Mouse (Mus musculus) midbrain, embryonic 13.5 days (tissue): ENCODE data around the gene Nsun7. TPM values are rescaled to one million over a fixed set of nuclear protein-coding genes. Genes with fewer than 3 reads are reported as not detected.

Experiments used
- ATAC-seq: fragments of 200-750 bp; cut with Nextera tagmentation; 2 replicates; pipeline ENCODE4 v1.8.0; 2017; ENCODE audit warnings: mild to moderate bottlenecking, moderate TSS enrichment, moderate library complexity
- H3K27ac ChIP-seq: fragments of 300-500 bp; sonication (generic); 2 replicates; pipeline ENCODE4 v1.5.1; 2015; ENCODE audit warnings: inconsistent platforms, mild to moderate bottlenecking, moderate library complexity
- H3K27me3 ChIP-seq: fragments of 300-500 bp; sonication (generic); 2 replicates; pipeline ENCODE4 v1.6.1; 2015; ENCODE audit warnings: mild to moderate bottlenecking, inconsistent platforms
- H3K36me3 ChIP-seq: fragments of 300-500 bp; sonication (generic); 2 replicates; pipeline ENCODE4 v1.6.1; 2015; ENCODE audit warnings: mild to moderate bottlenecking, inconsistent platforms
- H3K4me1 ChIP-seq: fragments of 300-500 bp; sonication (generic); replicated peaks from 2 replicates; pipeline ENCODE4 v1.6.1; 2015; ENCODE audit warnings: inconsistent platforms
- H3K4me2 ChIP-seq: fragments of 300-500 bp; sonication (generic); replicated peaks from 2 replicates; pipeline ENCODE4 v1.6.1; 2015; ENCODE audit warnings: moderate library complexity, mild to moderate bottlenecking, inconsistent platforms
- H3K4me3 ChIP-seq: fragments of 300-500 bp; sonication (generic); replicated peaks from 2 replicates; pipeline ENCODE4 v1.5.1; 2015; ENCODE audit warnings: mild to moderate bottlenecking, inconsistent platforms
- H3K9ac ChIP-seq: fragments of 300-500 bp; sonication (generic); replicated peaks from 2 replicates; pipeline ENCODE4 v1.6.1; 2015; ENCODE audit warnings: mild to moderate bottlenecking, inconsistent platforms
- H3K9me3 ChIP-seq: fragments of 300-500 bp; sonication (generic); 2 replicates; pipeline ENCODE4 v1.6.1; 2016; ENCODE audit warnings: mild to moderate bottlenecking, inconsistent platforms
- whole genome bisulfite sequencing: fragments of 180-500 bp; shearing (Covaris S2); methylation state at CpG from one replicate; pipeline ENCODE4 v1.1.7; 2015; 5-methylcytosine and 5-hydroxymethylcytosine counted together
- polyA plus RNA-seq: library from polyadenylated mRNA; unstranded; fragments of >200 nt; fragmentation: Nextera tagmentation; extraction: Ambion mirVana; gene quantifications from 2 replicates; pipeline ENCODE4 v1.2.1, GENCODE M21; 2015

Gene Nsun7
- polyA plus RNA-seq, 1 experiment from 2014 or later: 1.7 TPM

DNA sequence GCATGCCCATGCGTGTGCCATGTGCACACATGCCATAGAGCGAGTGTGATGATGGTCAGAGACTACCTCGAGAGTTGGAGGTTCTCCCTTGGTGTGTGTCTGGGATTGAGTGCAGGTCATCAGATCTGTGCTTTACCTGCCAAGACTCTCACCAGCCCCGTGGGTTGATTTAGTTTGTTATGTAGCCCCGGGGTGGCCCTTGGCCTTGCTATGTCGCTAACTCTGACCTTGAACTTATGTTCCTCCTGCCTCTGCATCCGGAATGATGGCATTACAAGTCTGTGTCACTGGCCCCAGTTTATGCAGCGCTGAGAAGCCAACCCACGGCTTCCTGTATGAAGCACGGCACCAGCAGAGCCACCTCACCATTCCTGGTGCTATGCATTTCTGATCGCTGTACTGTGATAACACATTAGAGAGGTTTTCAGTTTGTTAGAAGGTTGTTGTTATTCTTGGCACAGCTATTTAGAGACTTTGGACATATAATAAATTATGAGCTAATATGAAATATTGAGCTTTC, 34.5 kb downstream of the Nsun7 start:
- no peaks in the 10 kb centered on the region for H3K4me1 ChIP-seq
- 93% methylated on average over 11 of the region's 11 CpGs for WGBS

DNA sequence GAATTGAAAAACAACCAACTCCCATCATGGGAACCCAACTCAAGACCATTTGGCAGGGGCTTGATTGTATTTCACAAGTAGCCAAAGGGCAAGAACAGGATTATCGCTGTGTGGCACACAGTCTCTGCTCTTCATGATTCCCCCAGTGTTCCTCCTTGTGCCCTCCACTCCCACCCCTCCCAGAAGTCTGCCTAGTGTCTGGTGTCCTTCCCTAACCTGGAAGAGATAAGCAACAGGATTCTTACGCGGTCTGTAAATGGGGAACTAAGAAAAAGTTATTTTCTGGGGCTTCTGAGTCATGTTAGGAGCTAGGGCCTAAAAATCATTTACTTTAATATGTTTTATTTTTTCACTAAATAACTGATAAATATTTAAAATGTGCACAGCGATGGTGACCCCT, 35.3 kb downstream of the Nsun7 start:
- no peak overlapping the region for H3K27ac ChIP-seq
- H3K9ac ChIP-seq: no peak overlapping the region
- WGBS: 95% methylated on average over 4 of the region's 4 CpGs
- H3K36me3 ChIP-seq: peaks cover 9% of the 10 kb centered on the region; the same call in 1 of the 2 replicates
- no peaks in the 10 kb centered on the region for H3K4me1 ChIP-seq
- no peaks in the 10 kb centered on the region for H3K9me3 ChIP-seq
- H3K27me3 ChIP-seq: no peaks in the 10 kb centered on the region
- no peak overlapping the region for H3K4me2 ChIP-seq
- ATAC-seq: no peak
- H3K4me3 ChIP-seq: no peak overlapping the region

More for the DNA sequence above, 34.5 kb downstream of the Nsun7 start:
- H3K27ac ChIP-seq: no peak overlapping the region
- no peak overlapping the region for H3K4me3 ChIP-seq
- H3K9me3 ChIP-seq: no peaks in the 10 kb centered on the region
- H3K4me2 ChIP-seq: no peak overlapping the region
- H3K27me3 ChIP-seq: no peaks in the 10 kb centered on the region
- H3K9ac ChIP-seq: no peak overlapping the region
- ATAC-seq: no peak
- H3K36me3 ChIP-seq: peaks cover 9% of the 10 kb centered on the region; the same call in 1 of the 2 replicates

DNA sequence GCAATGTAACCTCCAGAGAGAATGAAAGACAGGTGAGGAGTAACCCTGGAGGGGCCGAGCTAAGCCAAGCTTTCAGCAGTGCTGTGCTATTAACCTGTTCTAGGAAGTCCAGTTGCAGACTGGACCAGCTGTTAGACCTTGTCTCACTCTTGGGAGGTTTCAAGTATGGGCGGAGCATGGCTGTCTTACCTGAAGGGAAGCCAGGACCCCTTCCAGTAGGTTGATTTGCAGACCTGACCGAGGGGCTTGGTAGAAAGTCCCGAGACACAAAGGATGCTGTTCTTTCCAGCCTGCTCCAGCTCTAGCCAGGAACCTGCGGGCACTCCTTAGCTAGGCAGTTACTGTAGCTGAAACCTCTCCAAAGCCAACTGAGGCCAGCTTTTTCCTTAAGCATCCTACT, 36.4 kb downstream of the Nsun7 start:
- Histone ChIP-seq H3K4me1 (no peaks in the 10 kb centered on the region), H3K9me3 (no peaks in the 10 kb centered on the region), H3K4me3 (no peak overlapping the region), H3K27me3 (no peaks in the 10 kb centered on the region), H3K27ac (no peak overlapping the region), H3K36me3 (peaks cover 15% of the 10 kb centered on the region), H3K9ac (no peak overlapping the region), H3K4me2 (no peak overlapping the region)
- no peak for ATAC-seq
- WGBS: 94% methylated on average over 5 of the region's 5 CpGs

- Histone ChIP-seq H3K27me3 (no peaks in the 10 kb centered on the region), H3K9ac (no peak overlapping the region), H3K4me2 (no peak overlapping the region), H3K4me1 (no peaks in the 10 kb centered on the region), H3K36me3 (peaks cover 28% of the 10 kb centered on the region), H3K27ac (no peak overlapping the region), H3K4me3 (no peak overlapping the region), H3K9me3 (no peaks in the 10 kb centered on the region)
- 95% methylated on average over 6 of the region's 6 CpGs for WGBS
- ATAC-seq: no peak
Measured at GRCm38 (mm10) chr5:66298856-66299255, 39.2 kb downstream of the Nsun7 start.

DNA sequence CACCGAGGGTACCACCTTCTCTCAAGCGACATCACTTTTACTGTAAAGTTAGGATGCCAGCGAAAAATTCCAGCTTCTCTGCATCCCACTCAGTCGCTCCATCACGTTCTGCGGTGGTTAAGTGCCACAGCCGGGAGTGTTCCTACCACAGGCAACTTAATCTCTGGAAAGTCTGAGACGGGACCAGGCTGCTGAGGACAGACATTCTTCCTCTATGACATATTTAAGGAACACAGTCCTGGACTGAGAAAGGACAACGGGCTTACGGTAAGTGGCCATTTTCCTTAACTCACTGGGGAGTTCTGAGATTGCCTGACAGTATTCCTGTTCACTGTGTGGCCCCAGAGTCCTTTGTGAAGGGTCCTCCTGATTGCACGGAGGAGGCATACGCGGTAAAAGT, 40.9 kb downstream of the Nsun7 start:
- H3K4me3 ChIP-seq: no peak overlapping the region
- WGBS: 86% methylated on average over 13 of the region's 13 CpGs

GRCm38 (mm10) chr5:66302085-66302815, 42.6 kb downstream of the Nsun7 start:
- Histone ChIP-seq H3K36me3 (peaks cover 36% of the 10 kb centered on the region), H3K4me1 (no peaks in the 10 kb centered on the region)
- WGBS: 95% methylated on average over 21 of the region's 21 CpGs

More for the DNA sequence above, 40.9 kb downstream of the Nsun7 start:
- Histone ChIP-seq H3K4me2 (no peak overlapping the region), H3K27me3 (no peaks in the 10 kb centered on the region), H3K9me3 (no peaks in the 10 kb centered on the region), H3K27ac (no peak overlapping the region), H3K36me3 (peaks cover 33% of the 10 kb centered on the region), H3K4me1 (no peaks in the 10 kb centered on the region), H3K9ac (no peak overlapping the region)
- ATAC-seq: no peak

GRCm38 (mm10) chr5:66302873-66303272, 43.2 kb downstream of the Nsun7 start:
- no peaks in the 10 kb centered on the region for H3K9me3 ChIP-seq
- H3K4me1 ChIP-seq: no peaks in the 10 kb centered on the region
- no peak overlapping the region for H3K9ac ChIP-seq
- no peak overlapping the region for H3K4me3 ChIP-seq
- peaks cover 37% of the 10 kb centered on the region for H3K36me3 ChIP-seq
- no peaks in the 10 kb centered on the region for H3K27me3 ChIP-seq
- WGBS: 85% methylated on average over 2 of the region's 2 CpGs
- H3K27ac ChIP-seq: no peak overlapping the region
- no peak for ATAC-seq
- no peak overlapping the region for H3K4me2 ChIP-seq

More at GRCm38 (mm10) chr5:66302085-66302815, 42.6 kb downstream of the Nsun7 start:
- Histone ChIP-seq H3K9me3 (no peaks in the 10 kb centered on the region), H3K27me3 (no peaks in the 10 kb centered on the region), H3K27ac (no peak overlapping the region), H3K4me2 (no peak overlapping the region), H3K4me3 (no peak overlapping the region), H3K9ac (no peak overlapping the region)
- no peak for ATAC-seq

DNA sequence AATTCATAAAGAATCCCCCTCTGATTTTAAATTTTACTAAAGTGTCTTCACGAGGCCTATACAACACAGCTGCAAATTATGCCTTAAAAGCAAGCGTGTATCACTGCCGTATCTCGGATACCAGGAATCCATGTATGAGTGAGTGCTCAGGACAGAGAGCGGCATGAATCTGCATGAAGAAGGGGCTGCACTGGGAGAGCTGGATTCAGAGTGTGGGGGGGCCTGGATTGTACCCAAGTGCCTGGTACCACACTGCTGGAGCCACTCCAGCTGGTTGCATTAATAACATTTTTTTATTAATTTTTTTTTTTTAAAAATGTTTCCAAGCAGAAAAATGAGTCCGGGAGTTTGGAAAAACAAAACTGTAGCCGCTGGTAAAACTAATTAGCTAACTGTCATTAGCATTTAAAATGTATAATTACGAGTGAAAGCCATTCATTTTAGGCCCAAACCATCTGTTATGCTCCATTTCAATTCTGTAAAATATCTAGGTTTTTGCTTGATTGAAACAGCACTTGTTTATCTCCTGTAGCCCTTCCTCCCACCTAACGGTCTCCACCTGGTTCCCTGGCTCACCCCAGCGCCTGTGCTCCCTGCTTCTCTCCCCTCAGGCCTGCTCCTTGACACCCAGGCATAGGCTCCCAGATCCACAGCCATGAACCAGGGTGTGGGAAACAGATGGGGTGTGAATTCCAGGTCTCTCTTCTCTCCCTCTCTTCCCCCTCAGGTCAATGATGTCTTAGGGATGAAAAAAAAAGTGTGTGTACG, 44.8 kb downstream of the Nsun7 start:
- WGBS: 83% methylated on average over 11 of the region's 11 CpGs

GRCm38 (mm10) chr5:66305511-66305910, 45.8 kb downstream of the Nsun7 start:
- Histone ChIP-seq H3K27ac (no peak overlapping the region), H3K9me3 (no peaks in the 10 kb centered on the region), H3K4me2 (no peak overlapping the region), H3K9ac (no peak overlapping the region), H3K36me3 (peaks cover 55% of the 10 kb centered on the region), H3K27me3 (no peaks in the 10 kb centered on the region), H3K4me1 (no peaks in the 10 kb centered on the region), H3K4me3 (no peak overlapping the region)
- ATAC-seq: peak; percentile 31; the same call in 1 of the 2 replicates
- WGBS: 91% methylated on average over 8 of the region's 8 CpGs

More for the DNA sequence above, 44.8 kb downstream of the Nsun7 start:
- H3K9ac ChIP-seq: no peak overlapping the region
- no peaks in the 10 kb centered on the region for H3K27me3 ChIP-seq
- ATAC-seq: no peak
- H3K9me3 ChIP-seq: no peaks in the 10 kb centered on the region
- peaks cover 53% of the 10 kb centered on the region for H3K36me3 ChIP-seq
- peak overlapping the region; percentile 41; the same call in 1 of the 2 replicates for H3K27ac ChIP-seq
- no peak overlapping the region for H3K4me2 ChIP-seq
- no peak overlapping the region for H3K4me3 ChIP-seq
- H3K4me1 ChIP-seq: no peaks in the 10 kb centered on the region

DNA sequence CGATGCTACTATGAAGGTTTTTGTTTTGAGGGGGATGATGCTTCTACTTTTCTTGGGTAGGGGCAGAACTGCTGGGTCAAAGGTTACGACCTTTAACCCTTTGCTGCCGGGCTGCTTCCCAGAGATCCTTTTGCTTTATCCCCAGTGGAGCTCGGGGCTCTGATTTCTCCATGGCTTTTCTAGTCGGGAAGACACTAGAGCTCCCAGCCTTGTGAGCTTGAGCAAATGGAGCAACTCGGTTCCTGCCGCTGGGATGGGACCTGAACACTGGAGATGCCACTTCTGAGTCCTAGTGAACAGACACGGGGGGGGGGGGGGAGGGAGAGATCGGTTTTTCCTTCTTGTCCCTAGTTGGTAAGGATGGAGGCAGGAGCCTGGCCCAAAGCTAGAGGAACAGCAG, 50.6 kb downstream of the Nsun7 start:
- Histone ChIP-seq H3K4me1 (no peaks in the 10 kb centered on the region), H3K9me3 (no peaks in the 10 kb centered on the region), H3K9ac (no peak overlapping the region), H3K27ac (no peak overlapping the region), H3K4me2 (no peak overlapping the region), H3K4me3 (no peak overlapping the region), H3K36me3 (peaks cover 56% of the 10 kb centered on the region), H3K27me3 (no peaks in the 10 kb centered on the region)
- no peak for ATAC-seq
- WGBS: 47% methylated on average over 8 of the region's 9 CpGs

DNA sequence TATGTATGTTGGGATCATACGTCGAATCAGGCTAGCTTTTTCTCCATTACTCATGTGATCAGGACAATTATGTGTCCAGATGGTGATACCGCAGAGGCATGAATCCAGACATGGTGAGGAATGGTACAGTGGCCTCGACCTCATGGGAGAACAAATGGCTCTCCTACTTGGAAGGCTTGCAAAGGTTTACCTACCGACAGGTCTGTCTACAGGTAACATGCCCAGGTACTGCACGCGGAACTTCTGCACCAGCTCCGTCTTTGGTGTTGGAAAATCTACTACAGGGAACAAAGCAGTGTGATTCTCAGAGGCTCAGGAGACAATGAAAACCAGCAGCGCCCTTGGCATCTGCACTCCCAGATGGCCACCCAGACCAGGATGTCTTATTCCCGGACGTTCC, 51.1 kb downstream of the Nsun7 start:
- no peak overlapping the region for H3K27ac ChIP-seq
- WGBS: 94% methylated on average over 11 of the region's 11 CpGs
- H3K4me1 ChIP-seq: no peaks in the 10 kb centered on the region
- no peak overlapping the region for H3K4me2 ChIP-seq
- H3K27me3 ChIP-seq: no peaks in the 10 kb centered on the region
- no peak overlapping the region for H3K4me3 ChIP-seq
- H3K9ac ChIP-seq: no peak overlapping the region
- peaks cover 59% of the 10 kb centered on the region for H3K36me3 ChIP-seq
- ATAC-seq: no peak
- no peaks in the 10 kb centered on the region for H3K9me3 ChIP-seq

GRCm38 (mm10) chr5:66315791-66316190, 56.1 kb downstream of the Nsun7 start:
- Histone ChIP-seq H3K4me2 (no peak overlapping the region), H3K4me3 (no peak overlapping the region), H3K9ac (no peak overlapping the region), H3K4me1 (peaks cover 22% of the 10 kb centered on the region), H3K36me3 (peaks cover 26% of the 10 kb centered on the region), H3K9me3 (no peaks in the 10 kb centered on the region), H3K27ac (no peak overlapping the region), H3K27me3 (no peaks in the 10 kb centered on the region)
- WGBS: 90% methylated on average over 5 of the region's 5 CpGs
- ATAC-seq: no peak
